Mouse (Mus musculus) midbrain, embryonic 10.5 days (tissue): ENCODE measurements at regions not wholly inside any gene's neighbourhood (a gene's known extent, or its start where the extent isn't known, plus 50 kb on each side); places are given as distances from the start of the nearest gene placed in this dataset.
A peak's percentile ranks its signal among the peaks of the same experiment; 100 is the strongest.

Source experiments
- DNase-seq: peaks from one replicate; pipeline ENCODE4 v3.0.0-alpha.2; 2017; ENCODE audit warnings: low spot score
- H3K27ac ChIP-seq: fragments of 300-500 bp; sonication (generic); replicated peaks from 2 replicates; pipeline ENCODE4 v1.5.1; 2016; ENCODE audit warnings: mild to moderate bottlenecking
- H3K27me3 ChIP-seq: fragments of 300-500 bp; sonication (generic); 2 replicates; pipeline ENCODE4 v1.6.1; 2016; ENCODE audit warnings: low read depth, mild to moderate bottlenecking; ENCODE audit not compliant: poor library complexity, severe bottlenecking
- H3K36me3 ChIP-seq: fragments of 300-500 bp; sonication (generic); 2 replicates; pipeline ENCODE4 v1.6.1; 2016; ENCODE audit warnings: mild to moderate bottlenecking, moderate library complexity
- H3K4me1 ChIP-seq: fragments of 300-500 bp; sonication (generic); 2 replicates; pipeline ENCODE4 v1.6.1; 2016
- H3K4me3 ChIP-seq: fragments of 300-500 bp; sonication (generic); 2 replicates; pipeline ENCODE4 v1.5.1; 2016; ENCODE audit warnings: mild to moderate bottlenecking, moderate library complexity
- H3K9me3 ChIP-seq: fragments of 300-500 bp; sonication (generic); replicated peaks from 2 replicates; pipeline ENCODE4 v1.6.1; 2016; ENCODE audit warnings: mild to moderate bottlenecking
- WGBS: fragments of 180-500 bp; shearing (Covaris S2); methylation state at CpG from one replicate; pipeline ENCODE4 v1.1.7; 2016; 5-methylcytosine and 5-hydroxymethylcytosine counted together

GRCm38 (mm10) chr14:24906916-24907315, 420.0 kb downstream of the Rps24 start:
- H3K27ac ChIP-seq = no peak overlapping the region
- peaks cover 12% of the 10 kb centered on the region; the same call in 1 of the 2 replicates for H3K27me3 ChIP-seq
- H3K4me3 ChIP-seq = no peak overlapping the region
- DNase-seq = no peak
- 92% methylated on average over 7 of the region's 7 CpGs for WGBS
- peaks cover 13% of the 10 kb centered on the region for H3K4me1 ChIP-seq
- no peaks in the 10 kb centered on the region for H3K36me3 ChIP-seq
- H3K9me3 ChIP-seq = no peaks in the 10 kb centered on the region

- H3K36me3 ChIP-seq = no peaks in the 10 kb centered on the region
- H3K27ac ChIP-seq = no peak overlapping the region; the same call in 1 of the 2 replicates
- DNase-seq = no peak
- WGBS = 77% methylated on average over 4 of the region's 4 CpGs
- peaks cover 8% of the 10 kb centered on the region for H3K4me1 ChIP-seq
- H3K9me3 ChIP-seq = no peaks in the 10 kb centered on the region
- no peak overlapping the region for H3K4me3 ChIP-seq
- H3K27me3 ChIP-seq = peaks cover 20% of the 10 kb centered on the region
These were observed 421.5 kb downstream of the Rps24 start for GRCm38 (mm10) chr14:24908377-24908776.

- Histone ChIP-seq H3K36me3 (no peaks in the 10 kb centered on the region), H3K9me3 (no peaks in the 10 kb centered on the region), H3K4me1 (peaks cover 24% of the 10 kb centered on the region), H3K4me3 (no peak overlapping the region), H3K27me3 (peaks cover 24% of the 10 kb centered on the region), H3K27ac (no peak overlapping the region)
- DNase-seq = no peak
- WGBS = 86% methylated on average over 6 of the region's 6 CpGs
These were observed 424.7 kb downstream of the Rps24 start for GRCm38 (mm10) chr14:24911621-24912020.

GRCm38 (mm10) chr14:24919056-24919455, 432.1 kb downstream of the Rps24 start:
- Histone ChIP-seq H3K27ac (no peak overlapping the region), H3K4me1 (peaks cover 20% of the 10 kb centered on the region), H3K9me3 (no peaks in the 10 kb centered on the region), H3K4me3 (no peak overlapping the region), H3K27me3 (no peaks in the 10 kb centered on the region), H3K36me3 (no peaks in the 10 kb centered on the region)
- 93% methylated on average over 3 of the region's 3 CpGs for WGBS
- DNase-seq = no peak

- Histone ChIP-seq H3K4me1 (peaks cover 16% of the 10 kb centered on the region), H3K27me3 (no peaks in the 10 kb centered on the region), H3K36me3 (no peaks in the 10 kb centered on the region), H3K27ac (no peak overlapping the region), H3K4me3 (no peak overlapping the region), H3K9me3 (no peaks in the 10 kb centered on the region)
- DNase-seq = no peak
- WGBS = 88% methylated on average over 10 of the region's 10 CpGs
These were observed 435.1 kb downstream of the Rps24 start for GRCm38 (mm10) chr14:24922006-24922405.

- Histone ChIP-seq H3K9me3 (no peaks in the 10 kb centered on the region), H3K4me3 (no peak overlapping the region), H3K27ac (no peak overlapping the region; the same call in 1 of the 2 replicates), H3K4me1 (peaks cover 18% of the 10 kb centered on the region), H3K27me3 (no peaks in the 10 kb centered on the region), H3K36me3 (no peaks in the 10 kb centered on the region)
- WGBS = 84% methylated on average over 3 of the region's 3 CpGs
- DNase-seq = no peak
These were observed 437.6 kb downstream of the Rps24 start for GRCm38 (mm10) chr14:24924561-24924960.

GRCm38 (mm10) chr14:24926086-24927048, 439.4 kb downstream of the Rps24 start:
- H3K36me3 ChIP-seq = no peaks in the 10 kb centered on the region
- no peak for DNase-seq
- H3K4me1 ChIP-seq = peaks cover 35% of the 10 kb centered on the region
- no peak overlapping the region for H3K4me3 ChIP-seq
- WGBS = 52% methylated on average over 11 of the region's 11 CpGs
- H3K27me3 ChIP-seq = no peaks in the 10 kb centered on the region
- H3K9me3 ChIP-seq = no peaks in the 10 kb centered on the region
- H3K27ac ChIP-seq = peak overlapping the region; percentile 61

- Histone ChIP-seq H3K27ac (no peak overlapping the region), H3K27me3 (no peaks in the 10 kb centered on the region), H3K4me1 (peaks cover 35% of the 10 kb centered on the region), H3K9me3 (no peaks in the 10 kb centered on the region), H3K4me3 (no peak overlapping the region), H3K36me3 (no peaks in the 10 kb centered on the region)
- no peak for DNase-seq
- 80% methylated on average over 3 of the region's 3 CpGs for WGBS
These were observed 441.8 kb downstream of the Rps24 start for GRCm38 (mm10) chr14:24928726-24929125.

- Histone ChIP-seq H3K4me3 (no peak overlapping the region), H3K27ac (peak overlapping the region; percentile 55; the same call in 1 of the 2 replicates)
These were observed 443.3 kb downstream of the Rps24 start for GRCm38 (mm10) chr14:24930251-24930650.

GRCm38 (mm10) chr14:24937876-24938275, 451.0 kb downstream of the Rps24 start:
- H3K9me3 ChIP-seq = no peaks in the 10 kb centered on the region
- H3K4me1 ChIP-seq = peaks cover 9% of the 10 kb centered on the region
- DNase-seq = no peak
- no peaks in the 10 kb centered on the region for H3K27me3 ChIP-seq
- 89% methylated on average over 2 of the region's 2 CpGs for WGBS
- H3K27ac ChIP-seq = no peak overlapping the region
- H3K36me3 ChIP-seq = no peaks in the 10 kb centered on the region
- no peak overlapping the region for H3K4me3 ChIP-seq

More at GRCm38 (mm10) chr14:24930251-24930650, 443.3 kb downstream of the Rps24 start:
- Histone ChIP-seq H3K36me3 (no peaks in the 10 kb centered on the region), H3K27me3 (no peaks in the 10 kb centered on the region), H3K4me1 (peaks cover 31% of the 10 kb centered on the region), H3K9me3 (no peaks in the 10 kb centered on the region)
- DNase-seq = peak; percentile 32
- 31% methylated on average over 7 of the region's 7 CpGs for WGBS

- H3K27me3 ChIP-seq = no peaks in the 10 kb centered on the region
- no peak overlapping the region for H3K27ac ChIP-seq
- peaks cover 9% of the 10 kb centered on the region for H3K4me1 ChIP-seq
- no peaks in the 10 kb centered on the region for H3K9me3 ChIP-seq
- H3K36me3 ChIP-seq = no peaks in the 10 kb centered on the region
- H3K4me3 ChIP-seq = no peak overlapping the region
- 82% methylated on average over 4 of the region's 4 CpGs for WGBS
- DNase-seq = no peak
These were observed 452.1 kb downstream of the Rps24 start for GRCm38 (mm10) chr14:24939068-24939467.

- H3K4me1 ChIP-seq = peaks cover 9% of the 10 kb centered on the region
- WGBS = 87% methylated on average over 9 of the region's 9 CpGs
- no peaks in the 10 kb centered on the region for H3K36me3 ChIP-seq
- DNase-seq = no peak
- H3K4me3 ChIP-seq = no peak overlapping the region
- no peaks in the 10 kb centered on the region for H3K27me3 ChIP-seq
- no peaks in the 10 kb centered on the region for H3K9me3 ChIP-seq
- H3K27ac ChIP-seq = peak overlapping the region; percentile 43; the same call in 1 of the 2 replicates
These were observed 452.7 kb downstream of the Rps24 start for GRCm38 (mm10) chr14:24939476-24940200.

GRCm38 (mm10) chr14:24945716-24946115, 458.8 kb downstream of the Rps24 start:
- Histone ChIP-seq H3K4me1 (no peaks in the 10 kb centered on the region), H3K27me3 (no peaks in the 10 kb centered on the region), H3K36me3 (no peaks in the 10 kb centered on the region), H3K27ac (no peak overlapping the region), H3K9me3 (peaks cover 3% of the 10 kb centered on the region; the same call in 1 of the 2 replicates), H3K4me3 (no peak overlapping the region)
- DNase-seq = no peak
- WGBS = 47% methylated on average over 2 of the region's 2 CpGs
